Mouse (Mus musculus): ENCODE data around the gene Ribc1. TPM values are rescaled to one million over a fixed set of nuclear protein-coding genes. Genes with fewer than 3 reads are reported as not detected.

Gene Ribc1
- total and polyA plus RNA-seq, 2 experiments, result 0.43 to 1.2 TPM

GRCm38 (mm10) chrX:152001737-152002710, 14.1 kb downstream of the Ribc1 start, which contains the start of gene Hsd17b10:
Gene Hsd17b10 (plus strand): TSS chrX:152001845.
- WGBS, result under 1% methylated on average over 38 of the region's 41 CpGs
- peak within 1 kb of the TSS; percentile 81 for H3K9ac ChIP-seq (ENCODE audit: low read depth, low read length)
- no peaks in the 10 kb centered on the region for H3K79me2 ChIP-seq (ENCODE audit: control insufficient read depth, insufficient read depth, low read length)
- peak within 1 kb of the TSS; percentile 59 for H3K4me3 ChIP-seq (ENCODE audit: insufficient read depth, low read depth, low read length)
- peaks cover 9% of the 10 kb centered on the region for H3K4me1 ChIP-seq (ENCODE audit: control insufficient read depth, insufficient read depth, low read length)
- H3K27me3 ChIP-seq (ENCODE audit: control insufficient read depth, insufficient read depth, low read length), result no peaks in the 10 kb centered on the region
- H3K27ac ChIP-seq (replicated peaks; ENCODE audit: insufficient read depth, low read depth, low read length), result peak within 1 kb of the TSS; percentile 93
- peak; percentile 82 for DNase-seq (ENCODE audit: extremely low read depth, low read depth, low spot score)
- TF ChIP-seq CTCF (IDR thresholded peaks at IDR 0.05; ENCODE audit: low read depth, low read length) (no peak), POLR2A (IDR thresholded peaks at IDR 0.05; ENCODE audit: extremely low read depth, insufficient read depth, low read length) (peak; percentile 87; the same call in 1 of the 2 replicates)
- peaks cover 15% of the 10 kb centered on the region; the same call in 1 of the 2 replicates for H3K36me3 ChIP-seq (ENCODE audit: control insufficient read depth, insufficient read depth, low read length)

GRCm38 (mm10) chrX:152001182-152001684, 14.9 kb downstream of the Ribc1 start:
- H3K27ac ChIP-seq (replicated peaks; ENCODE audit: insufficient read depth, low read depth, low read length), result peak overlapping the region; percentile 59

GRCm38 (mm10) chrX:151999006-151999710, 16.9 kb downstream of the Ribc1 start:
- H3K9ac ChIP-seq (ENCODE audit: low read depth, low read length), result no peak overlapping the region
- no peak overlapping the region for H3K4me3 ChIP-seq (ENCODE audit: insufficient read depth, low read depth, low read length)
- H3K27me3 ChIP-seq (ENCODE audit: control insufficient read depth, insufficient read depth, low read length), result no peaks in the 10 kb centered on the region
- peaks cover 7% of the 10 kb centered on the region; the same call in 1 of the 2 replicates for H3K36me3 ChIP-seq (ENCODE audit: control insufficient read depth, insufficient read depth, low read length)
- H3K27ac ChIP-seq (replicated peaks; ENCODE audit: insufficient read depth, low read depth, low read length), result peak overlapping the region; percentile 48
- no peaks in the 10 kb centered on the region for H3K79me2 ChIP-seq (ENCODE audit: control insufficient read depth, insufficient read depth, low read length)
- TF ChIP-seq POLR2A (IDR thresholded peaks at IDR 0.05; ENCODE audit: extremely low read depth, insufficient read depth, low read length) (no peak), CTCF (IDR thresholded peaks at IDR 0.05; ENCODE audit: low read depth, low read length) (no peak)
- WGBS, result 30% methylated on average over 4 of the region's 4 CpGs
- peaks cover 9% of the 10 kb centered on the region for H3K4me1 ChIP-seq (ENCODE audit: control insufficient read depth, insufficient read depth, low read length)
- peak; percentile 84 for DNase-seq (ENCODE audit: extremely low read depth, low read depth, low spot score)

More at GRCm38 (mm10) chrX:152001182-152001684, 14.9 kb downstream of the Ribc1 start:
- Histone ChIP-seq H3K36me3 (ENCODE audit: control insufficient read depth, insufficient read depth, low read length) (peaks cover 12% of the 10 kb centered on the region; the same call in 1 of the 2 replicates), H3K4me1 (ENCODE audit: control insufficient read depth, insufficient read depth, low read length) (peaks cover 9% of the 10 kb centered on the region), H3K79me2 (ENCODE audit: control insufficient read depth, insufficient read depth, low read length) (no peaks in the 10 kb centered on the region), H3K9ac (ENCODE audit: low read depth, low read length) (no peak overlapping the region; the same call in 1 of the 2 replicates), H3K27me3 (ENCODE audit: control insufficient read depth, insufficient read depth, low read length) (no peaks in the 10 kb centered on the region), H3K4me3 (ENCODE audit: insufficient read depth, low read depth, low read length) (peak overlapping the region; percentile 5; the same call in 1 of the 2 replicates)
- DNase-seq (ENCODE audit: extremely low read depth, low read depth, low spot score), result peak; percentile 76
- WGBS, result 4% methylated on average over 9 of the region's 9 CpGs
- TF ChIP-seq CTCF (IDR thresholded peaks at IDR 0.05; ENCODE audit: low read depth, low read length), result no peak
- TF ChIP-seq POLR2A (IDR thresholded peaks at IDR 0.05; ENCODE audit: extremely low read depth, insufficient read depth, low read length), result no peak

Other genes with a start within 250 kb of the Ribc1 start
- gene Huwe1, start 215.5 kb downstream of the Ribc1 start, total RNA-seq (2014; rRNA removed), result 82.1 and 89.5 TPM in 2 replicates
- gene Huwe1, start 215.5 kb downstream of the Ribc1 start, polyA plus RNA-seq (2012; rRNA removed), result 23.2 and 32.6 TPM in 2 replicates
- 205 and 230 TPM in 2 replicates for gene Hsd17b10, start 14.4 kb downstream of the Ribc1 start, total RNA-seq (2014; rRNA removed)
- gene Hsd17b10, start 14.4 kb downstream of the Ribc1 start, polyA plus RNA-seq (2012; rRNA removed), result 118 and 151 TPM in 2 replicates
- gene Smc1a, start 133 bp upstream of the Ribc1 start, total RNA-seq (2014; rRNA removed), result 20.7 and 23.7 TPM in 2 replicates
- gene Smc1a, start 133 bp upstream of the Ribc1 start, polyA plus RNA-seq (2012; rRNA removed), result 6.6 and 10.9 TPM in 2 replicates
- 4.1 and 4.8 TPM in 2 replicates for gene Iqsec2, start 128.0 kb upstream of the Ribc1 start, total RNA-seq (2014; rRNA removed)
- gene Iqsec2, start 128.0 kb upstream of the Ribc1 start, polyA plus RNA-seq (2012; rRNA removed), result 9.5 and 11.5 TPM in 2 replicates
- 22.1 and 25.2 TPM in 2 replicates for gene Kdm5c, start 216.7 kb upstream of the Ribc1 start, total RNA-seq (2014; rRNA removed)
- 49.0 and 65.5 TPM in 2 replicates for gene Kdm5c, start 216.7 kb upstream of the Ribc1 start, polyA plus RNA-seq (2012; rRNA removed)

All from liver, adult 2 months (tissue).